Mouse (Mus musculus) lung, embryonic 16.5 days (tissue): ENCODE results near the gene Gm20517. TPM values are rescaled to one million over a fixed set of nuclear protein-coding genes. Genes with fewer than 3 reads are reported as not detected.

ENCODE experiments used
- ATAC-seq: fragments of 200-750 bp; cut with Nextera tagmentation; 2 replicates; pipeline ENCODE4 v1.8.0; 2017; ENCODE audit warnings: low read depth, mild to moderate bottlenecking, moderate library complexity
- H3K27ac ChIP-seq: fragments of 300-500 bp; sonication (generic); 2 replicates; pipeline ENCODE4 v1.5.1; 2014; ENCODE audit warnings: mild to moderate bottlenecking, control low read depth, low read length
- H3K27me3 ChIP-seq: fragments of 300-500 bp; sonication (generic); 2 replicates; pipeline ENCODE4 v1.6.1; 2014; ENCODE audit warnings: low read depth, low read length, mixed read lengths; ENCODE audit not compliant: control insufficient read depth, insufficient read depth
- H3K36me3 ChIP-seq: fragments of 300-500 bp; sonication (generic); 2 replicates; pipeline ENCODE4 v1.6.1; 2014; ENCODE audit warnings: low read length; ENCODE audit not compliant: control insufficient read depth, insufficient read depth
- H3K4me1 ChIP-seq: fragments of 300-500 bp; sonication (generic); replicated peaks from 2 replicates; pipeline ENCODE4 v1.6.1; 2014; ENCODE audit warnings: low read length, mixed read lengths; ENCODE audit not compliant: control insufficient read depth, insufficient read depth
- H3K4me2 ChIP-seq: fragments of 300-500 bp; sonication (generic); 2 replicates; pipeline ENCODE4 v1.6.1; 2014; ENCODE audit warnings: low read depth, low read length, control low read depth
- H3K4me3 ChIP-seq: fragments of 300-500 bp; sonication (generic); 2 replicates; pipeline ENCODE4 v1.5.1; 2014; ENCODE audit warnings: mild to moderate bottlenecking, low read length, control low read depth
- H3K9ac ChIP-seq: fragments of 300-500 bp; sonication (generic); 2 replicates; pipeline ENCODE4 v1.6.1; 2014; ENCODE audit warnings: low read length, control low read depth
- H3K9me3 ChIP-seq: fragments of 300-500 bp; sonication (generic); 2 replicates; pipeline ENCODE4 v1.6.1; 2016; ENCODE audit warnings: low read length; ENCODE audit not compliant: control insufficient read depth
- WGBS: fragments of 180-500 bp; shearing (Covaris S2); extraction: QIAGEN DNeasy Blood & Tissue Kit; methylation state at CpG from one replicate; pipeline ENCODE4 v1.1.7; 2014; 5-methylcytosine and 5-hydroxymethylcytosine counted together
- polyA plus RNA-seq: library from polyadenylated mRNA; unstranded; fragments of >200 nt; fragmentation: Nextera tagmentation; extraction: Ambion mirVana; gene quantifications from 2 replicates; pipeline ENCODE4 v1.2.1, GENCODE M21; 2015

Gm20517 gene
- polyA plus RNA-seq, 1 experiment from 2014 or later, result 2.2 TPM

DNA sequence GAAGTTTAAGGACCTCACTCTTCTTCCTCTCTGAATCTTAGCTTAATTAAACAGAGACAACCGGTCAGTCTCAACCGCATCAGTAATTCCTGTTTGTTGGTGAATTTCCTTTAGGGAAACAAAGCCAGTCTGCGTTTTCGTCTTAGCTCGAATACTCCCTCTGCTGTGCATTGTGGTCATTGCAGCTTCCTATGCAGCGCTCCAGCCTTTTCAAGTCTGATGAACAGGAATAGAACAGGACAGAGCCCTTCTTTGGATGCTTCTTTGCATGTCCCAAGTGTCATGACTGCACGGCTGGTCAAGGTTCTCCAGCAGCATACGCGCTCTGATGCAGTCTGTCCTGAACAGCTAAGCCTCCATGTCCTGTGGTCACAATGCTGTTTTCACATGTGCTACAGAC is 65.2 kb downstream of the Gm20517 start:
- Histone ChIP-seq H3K9me3 (no peaks in the 10 kb centered on the region), H3K4me1 (peaks cover 10% of the 10 kb centered on the region), H3K4me3 (no peak overlapping the region), H3K9ac (no peak overlapping the region), H3K27ac (no peak overlapping the region), H3K36me3 (peaks cover 13% of the 10 kb centered on the region), H3K27me3 (peaks cover 4% of the 10 kb centered on the region; the same call in 1 of the 2 replicates), H3K4me2 (no peak overlapping the region)
- ATAC-seq, result no peak
- 16% methylated on average over 9 of the region's 9 CpGs for WGBS

DNA sequence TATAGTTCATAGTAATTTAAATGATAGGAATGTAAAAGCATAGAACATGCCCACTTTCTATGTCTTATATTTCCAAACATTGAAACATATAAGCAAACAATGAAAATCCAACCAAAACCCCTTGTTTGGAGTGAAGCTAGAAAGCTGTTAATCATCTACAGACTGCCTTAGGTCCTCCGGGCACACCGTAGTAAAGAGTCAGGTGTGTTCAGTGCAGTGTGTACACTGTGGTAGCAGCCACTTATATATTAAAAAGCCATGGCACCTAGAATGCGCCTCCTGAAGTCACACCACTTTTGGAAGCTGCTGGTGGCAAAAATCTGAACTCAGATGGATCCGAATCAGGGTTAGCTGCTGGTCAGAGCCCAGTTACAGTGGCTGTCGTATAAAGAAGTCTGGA is 66.8 kb downstream of the Gm20517 start:
- no peak overlapping the region for H3K27ac ChIP-seq

DNA sequence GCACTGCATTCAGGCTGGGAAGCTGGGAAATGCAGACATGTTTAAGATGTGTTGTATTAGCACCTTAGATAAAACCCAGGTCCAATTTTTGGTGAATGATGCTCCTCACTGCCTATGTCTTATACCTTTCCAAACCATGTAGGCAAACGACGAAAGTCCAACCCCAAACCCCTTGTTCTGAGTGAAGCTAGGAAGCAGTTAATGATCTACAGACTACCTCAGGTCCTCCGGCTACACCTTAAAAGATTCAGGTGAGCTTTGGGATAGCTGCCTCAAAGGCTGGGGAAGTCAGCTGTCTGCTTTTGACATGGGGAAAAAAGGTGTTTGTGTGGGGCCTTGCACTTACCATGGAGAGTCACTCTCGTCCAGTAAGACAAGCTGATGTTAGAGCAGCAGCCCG is 67.3 kb downstream of the Gm20517 start:
- H3K36me3 ChIP-seq, result peaks cover 13% of the 10 kb centered on the region
- H3K4me1 ChIP-seq, result 0 out of 2 replicates have a peak, but pooled peaks cover 2% of the 10 kb centered on the region
- ATAC-seq, result no peak
- WGBS, result 61% methylated on average over 5 of the region's 5 CpGs
- H3K9me3 ChIP-seq, result no peaks in the 10 kb centered on the region
- no peak overlapping the region for H3K4me2 ChIP-seq
- no peak overlapping the region for H3K27ac ChIP-seq
- no peak overlapping the region for H3K4me3 ChIP-seq
- H3K27me3 ChIP-seq, result no peaks in the 10 kb centered on the region
- H3K9ac ChIP-seq, result no peak overlapping the region

More for the DNA sequence above, 66.8 kb downstream of the Gm20517 start:
- no peak overlapping the region for H3K4me2 ChIP-seq
- no peaks in the 10 kb centered on the region for H3K27me3 ChIP-seq
- 71% methylated on average over 5 of the region's 5 CpGs for WGBS
- peak; percentile 64; the same call in 1 of the 2 replicates for ATAC-seq
- H3K36me3 ChIP-seq, result peaks cover 13% of the 10 kb centered on the region
- 0 out of 2 replicates have a peak, but pooled peaks cover 2% of the 10 kb centered on the region for H3K4me1 ChIP-seq
- no peak overlapping the region for H3K4me3 ChIP-seq
- no peak overlapping the region for H3K9ac ChIP-seq
- no peaks in the 10 kb centered on the region for H3K9me3 ChIP-seq

DNA sequence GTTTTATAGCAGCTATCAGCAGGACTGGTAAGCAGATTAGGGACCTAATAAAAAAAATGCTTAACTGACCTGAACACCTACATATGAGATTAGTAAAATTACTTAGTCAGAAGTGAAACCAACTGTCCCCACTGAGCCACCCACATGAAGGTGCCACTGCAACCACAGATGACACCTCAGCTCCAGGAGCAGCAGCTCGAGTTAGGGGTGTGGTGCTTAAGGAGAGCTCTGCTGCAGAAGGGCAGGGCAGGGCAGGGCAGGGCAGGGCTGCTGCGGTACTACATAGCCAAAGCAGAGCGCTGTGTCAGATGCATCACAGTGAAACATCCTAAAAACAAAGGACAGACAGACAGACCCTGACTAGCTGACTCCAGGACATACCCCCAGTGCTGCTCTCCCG is 71.4 kb downstream of the Gm20517 start:
- H3K27ac ChIP-seq, result no peak overlapping the region
- no peaks in the 10 kb centered on the region for H3K27me3 ChIP-seq
- H3K4me3 ChIP-seq, result no peak overlapping the region
- no peak for ATAC-seq
- peaks cover 6% of the 10 kb centered on the region for H3K4me1 ChIP-seq
- no peak overlapping the region for H3K9ac ChIP-seq
- peaks cover 18% of the 10 kb centered on the region for H3K36me3 ChIP-seq
- H3K9me3 ChIP-seq, result no peaks in the 10 kb centered on the region
- 76% methylated on average over 4 of the region's 4 CpGs for WGBS
- no peak overlapping the region for H3K4me2 ChIP-seq

DNA sequence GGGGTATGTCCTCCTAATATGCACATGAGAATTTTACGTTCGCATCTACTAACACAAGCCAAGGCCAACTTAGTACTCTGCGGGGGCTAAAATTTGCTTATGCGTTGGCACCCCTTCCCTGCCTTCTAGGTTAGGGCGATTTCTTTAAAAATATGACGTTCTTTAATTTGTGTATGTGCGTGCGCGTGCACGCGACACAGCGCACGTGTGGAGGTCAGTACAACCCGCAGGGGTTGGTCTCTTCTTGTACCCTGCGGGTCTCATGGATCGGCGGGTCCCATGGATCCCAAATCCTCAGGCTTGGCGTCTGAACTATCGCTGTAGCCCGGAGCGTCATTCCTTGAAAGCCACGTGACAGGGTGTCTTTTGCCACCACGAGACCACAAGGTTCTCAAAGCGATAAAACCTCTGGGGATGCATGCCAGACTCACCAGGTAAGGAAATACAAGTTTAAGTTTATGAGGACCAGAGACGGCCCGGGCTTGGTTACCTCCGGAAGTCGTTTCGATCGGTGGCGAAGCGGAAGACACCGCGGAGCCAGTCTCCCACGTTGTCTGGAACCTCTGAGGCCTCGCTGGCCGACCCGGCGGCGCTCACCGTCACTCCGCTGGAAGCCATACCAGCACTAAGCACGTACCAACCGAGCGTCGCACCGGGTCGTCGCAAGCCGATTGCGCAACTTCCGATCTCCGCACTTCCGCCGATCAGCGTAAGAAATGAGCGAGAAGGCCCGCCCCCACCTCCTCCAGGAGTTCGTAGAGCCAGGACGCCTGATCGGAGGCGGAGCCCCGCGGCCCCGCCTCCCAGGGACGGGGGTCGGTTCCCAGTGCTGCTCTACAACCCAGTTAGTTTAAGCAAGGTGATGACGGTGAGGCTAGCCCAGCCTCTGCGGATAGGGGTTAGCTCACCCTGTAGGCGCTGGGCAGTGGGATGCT is 76.3 kb downstream of the Gm20517 start:
- Histone ChIP-seq H3K9ac (peak overlapping the region; percentile 82), H3K27ac (peak overlapping the region; percentile 81), H3K27me3 (no peaks in the 10 kb centered on the region), H3K4me2 (peak overlapping the region; percentile 68), H3K4me1 (peaks cover 13% of the 10 kb centered on the region), H3K9me3 (no peaks in the 10 kb centered on the region), H3K36me3 (peaks cover 5% of the 10 kb centered on the region), H3K4me3 (peak overlapping the region; percentile 77)
- peak; percentile 89 for ATAC-seq
- WGBS, result under 1% methylated on average over 70 of the region's 70 CpGs

DNA sequence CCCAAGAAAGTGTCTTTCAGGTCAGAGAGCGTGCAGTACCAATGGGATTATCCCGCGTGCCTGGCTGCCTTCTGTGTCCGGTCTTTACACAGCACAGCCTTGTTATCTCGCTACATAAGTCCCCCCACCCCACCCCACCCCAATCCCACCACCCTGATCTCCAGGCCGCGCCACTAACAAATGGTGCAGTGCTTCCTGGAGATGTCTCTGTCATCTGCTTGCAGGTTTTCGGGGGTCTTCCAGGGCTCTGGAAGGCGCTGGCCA is 76.9 kb downstream of the Gm20517 start, which contains the start of gene Tomm6:
Tomm6 (minus strand) TSS at position 43 of the 264 bp plus-strand sequence.
- Histone ChIP-seq H3K4me3 (peak within 1 kb of the TSS; percentile 77), H3K4me1 (peaks cover 13% of the 10 kb centered on the region), H3K27me3 (no peaks in the 10 kb centered on the region), H3K4me2 (peak within 1 kb of the TSS; percentile 68), H3K9ac (peak within 1 kb of the TSS; percentile 82), H3K9me3 (no peaks in the 10 kb centered on the region), H3K36me3 (peaks cover 5% of the 10 kb centered on the region), H3K27ac (peak within 1 kb of the TSS; percentile 81)
- no peak for ATAC-seq
- 2% methylated on average over 9 of the region's 9 CpGs for WGBS

DNA sequence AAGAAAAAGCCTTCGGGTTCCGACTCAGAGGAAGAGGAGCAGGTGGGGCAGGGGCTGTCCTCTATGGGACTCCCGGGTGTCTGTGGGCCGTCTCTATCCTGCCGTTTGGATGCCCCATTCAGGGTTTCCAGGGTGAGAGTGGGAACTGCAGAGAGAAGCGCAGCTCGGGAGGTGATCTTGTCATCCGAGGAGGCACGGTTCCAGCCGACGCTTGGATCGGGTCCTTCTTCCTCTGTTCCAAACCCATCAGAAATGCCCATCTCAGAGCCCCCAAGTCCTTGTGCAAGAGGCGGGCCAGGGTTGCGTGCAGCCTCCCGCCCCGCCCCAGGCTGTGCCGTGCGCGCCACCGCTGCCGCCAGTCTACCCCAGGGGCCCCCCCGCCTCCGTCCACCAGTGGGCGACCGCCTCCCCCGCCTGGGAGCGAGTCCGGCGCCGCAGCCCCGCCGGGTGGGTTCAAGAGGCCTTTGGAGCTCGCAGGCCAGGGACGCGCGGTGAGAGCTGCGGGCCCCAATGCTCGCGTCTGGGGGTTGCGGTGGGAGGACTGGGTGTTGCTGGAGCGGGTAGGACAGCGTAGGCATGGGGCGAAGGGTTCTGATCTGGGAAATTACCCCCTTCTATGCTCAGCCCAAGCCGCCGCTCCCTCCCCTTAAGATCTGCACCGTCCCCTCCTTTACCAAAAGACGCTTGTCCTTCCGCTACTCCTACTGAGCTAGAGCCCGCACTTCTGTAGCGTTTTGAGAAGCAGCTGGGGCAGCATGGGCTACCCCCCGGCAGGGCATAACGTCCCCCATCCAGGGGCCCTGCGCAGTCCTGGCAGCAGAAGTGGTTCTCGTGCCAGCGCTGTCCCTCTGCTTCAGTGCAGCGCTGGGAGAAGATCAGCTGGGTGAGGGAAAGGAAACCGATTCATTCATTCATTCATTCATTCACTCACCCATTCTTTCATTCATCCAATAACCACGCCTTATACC is 77.5 kb downstream of the Gm20517 start, which contains the start of gene Frs3:
Frs3 (plus strand) TSS at position 423 of the 968 bp plus-strand sequence.
- Histone ChIP-seq H3K27me3 (no peaks in the 10 kb centered on the region), H3K4me3 (peak within 1 kb of the TSS; percentile 77), H3K9ac (peak within 1 kb of the TSS; percentile 82), H3K9me3 (no peaks in the 10 kb centered on the region), H3K4me2 (peak within 1 kb of the TSS; percentile 68), H3K36me3 (peaks cover 5% of the 10 kb centered on the region), H3K4me1 (peaks cover 16% of the 10 kb centered on the region), H3K27ac (peak within 1 kb of the TSS; percentile 81)
- peak; percentile 82 for ATAC-seq
- 1% methylated on average over 56 of the region's 58 CpGs for WGBS

DNA sequence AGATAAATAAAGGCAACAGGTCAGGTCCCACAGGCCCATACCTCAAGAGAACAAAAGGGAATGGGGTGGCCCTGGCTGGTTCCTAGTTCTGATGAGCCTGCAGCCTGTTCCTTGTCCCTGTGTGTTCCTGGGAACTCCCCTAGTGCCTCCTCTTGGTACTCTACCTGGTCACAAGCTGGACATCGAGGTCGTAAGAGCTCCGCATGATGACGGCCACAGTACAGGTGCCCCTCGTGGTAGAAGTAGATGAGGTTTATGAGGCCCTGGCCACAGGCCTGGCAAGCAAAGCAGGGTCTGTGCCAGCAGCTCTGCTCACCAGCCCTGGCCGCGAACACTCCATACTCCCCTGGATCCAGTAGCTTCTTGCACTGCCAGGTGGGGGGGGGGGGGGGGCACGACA is 78.5 kb downstream of the Gm20517 start:
- H3K4me1 ChIP-seq, result peaks cover 21% of the 10 kb centered on the region
- no peaks in the 10 kb centered on the region for H3K27me3 ChIP-seq
- WGBS, result 82% methylated on average over 7 of the region's 8 CpGs
- H3K4me3 ChIP-seq, result no peak overlapping the region
- H3K9ac ChIP-seq, result no peak overlapping the region
- no peak overlapping the region; the same call in 1 of the 2 replicates for H3K4me2 ChIP-seq
- no peaks in the 10 kb centered on the region for H3K36me3 ChIP-seq
- ATAC-seq, result no peak
- H3K27ac ChIP-seq, result no peak overlapping the region
- no peaks in the 10 kb centered on the region for H3K9me3 ChIP-seq

DNA sequence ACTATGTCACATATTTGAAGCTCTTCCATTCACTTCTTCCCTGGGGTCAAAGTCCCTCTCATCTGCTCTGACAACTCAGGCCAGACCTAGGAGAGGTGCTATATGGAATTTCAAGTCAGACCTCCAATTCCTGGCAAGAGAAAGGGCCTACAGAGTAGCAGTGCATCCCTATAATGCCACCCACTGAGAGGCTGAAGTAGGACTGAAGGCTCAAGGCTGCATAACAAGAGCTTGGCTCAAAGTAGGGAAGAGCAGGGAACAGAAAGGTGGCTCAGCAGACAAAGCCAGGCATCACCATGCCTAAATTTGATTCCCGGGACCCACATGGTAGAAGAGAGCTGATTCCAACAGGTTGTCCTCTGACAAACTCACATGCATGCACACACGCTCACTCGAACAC is 80.3 kb downstream of the Gm20517 start:
- Histone ChIP-seq H3K36me3 (no peaks in the 10 kb centered on the region), H3K9ac (no peak overlapping the region), H3K4me2 (no peak overlapping the region), H3K27ac (no peak overlapping the region), H3K4me3 (no peak overlapping the region), H3K4me1 (peaks cover 21% of the 10 kb centered on the region), H3K9me3 (no peaks in the 10 kb centered on the region), H3K27me3 (no peaks in the 10 kb centered on the region)
- no peak for ATAC-seq
- 92% methylated on average over 3 of the region's 3 CpGs for WGBS
